Mouse (Mus musculus) kidney, embryonic 16.5 days (tissue): ENCODE data around the gene Phf21a. TPM values are rescaled to one million over a fixed set of nuclear protein-coding genes. Genes with fewer than 3 reads are reported as not detected.

ENCODE experiments used
- ATAC-seq: fragments of 200-750 bp; cut with Nextera tagmentation; 2 replicates; pipeline ENCODE4 v1.8.0; 2017; ENCODE audit warnings: moderate TSS enrichment; ENCODE audit not compliant: low FRiP score, low TSS enrichment
- H3K27ac ChIP-seq: fragments of 300-500 bp; sonication (generic); 2 replicates; pipeline ENCODE4 v1.5.1; 2014; ENCODE audit warnings: low read length
- H3K27me3 ChIP-seq: fragments of 300-500 bp; sonication (generic); 2 replicates; pipeline ENCODE4 v1.6.1; 2014; ENCODE audit warnings: low read length, control low read depth, mixed read lengths; ENCODE audit not compliant: insufficient read depth
- H3K36me3 ChIP-seq: fragments of 300-500 bp; sonication (generic); 2 replicates; pipeline ENCODE4 v1.6.1; 2014; ENCODE audit warnings: low read length, control low read depth, mixed read lengths; ENCODE audit not compliant: insufficient read depth
- H3K4me1 ChIP-seq: fragments of 300-500 bp; sonication (generic); 2 replicates; pipeline ENCODE4 v1.6.1; 2014; ENCODE audit warnings: low read length, control low read depth, mixed read lengths; ENCODE audit not compliant: insufficient read depth
- H3K4me2 ChIP-seq: fragments of 300-500 bp; sonication (generic); replicated peaks from 2 replicates; pipeline ENCODE4 v1.6.1; 2014; ENCODE audit warnings: low read depth, low read length
- H3K4me3 ChIP-seq: fragments of 300-500 bp; sonication (generic); 2 replicates; pipeline ENCODE4 v1.5.1; 2014; ENCODE audit warnings: mild to moderate bottlenecking, low read length
- H3K9ac ChIP-seq: fragments of 300-500 bp; sonication (generic); replicated peaks from 2 replicates; pipeline ENCODE4 v1.6.1; 2014; ENCODE audit warnings: low read length
- H3K9me3 ChIP-seq: fragments of 300-500 bp; sonication (generic); 2 replicates; pipeline ENCODE4 v1.6.1; 2016; ENCODE audit warnings: low read length, control low read depth
- WGBS: fragments of 180-500 bp; shearing (Covaris S2); extraction: QIAGEN DNeasy Blood & Tissue Kit; methylation state at CpG from one replicate; pipeline ENCODE4 v1.1.7; 2014; 5-methylcytosine and 5-hydroxymethylcytosine counted together
- polyA plus RNA-seq: library from polyadenylated mRNA; unstranded; fragments of >200 nt; fragmentation: Nextera tagmentation; extraction: Ambion mirVana; gene quantifications from 2 replicates; pipeline ENCODE4 v1.2.1, GENCODE M21; 2015

Gene Phf21a
- polyA plus RNA-seq, 1 experiment from 2014 or later = 25.2 TPM

- Histone ChIP-seq H3K27me3 (no peaks in the 10 kb centered on the region), H3K4me2 (no peak overlapping the region), H3K4me3 (no peak overlapping the region), H3K9me3 (no peaks in the 10 kb centered on the region), H3K4me1 (peaks cover 4% of the 10 kb centered on the region), H3K36me3 (no peaks in the 10 kb centered on the region), H3K27ac (no peak overlapping the region), H3K9ac (no peak overlapping the region)
- WGBS = 91% methylated on average over 3 of the region's 3 CpGs
- no peak for ATAC-seq
These were observed 198.6 kb downstream of the Phf21a start for GRCm38 (mm10) chr2:92291526-92291925.

GRCm38 (mm10) chr2:92296402-92296801 lies 203.5 kb downstream of the Phf21a start:
- no peak overlapping the region for H3K4me3 ChIP-seq
- H3K4me2 ChIP-seq = no peak overlapping the region
- no peak for ATAC-seq
- no peaks in the 10 kb centered on the region for H3K27me3 ChIP-seq
- H3K9ac ChIP-seq = no peak overlapping the region
- WGBS = 4% methylated on average over 6 of the region's 6 CpGs
- no peak overlapping the region for H3K27ac ChIP-seq
- H3K36me3 ChIP-seq = no peaks in the 10 kb centered on the region
- H3K4me1 ChIP-seq = peaks cover 4% of the 10 kb centered on the region
- no peaks in the 10 kb centered on the region for H3K9me3 ChIP-seq

DNA sequence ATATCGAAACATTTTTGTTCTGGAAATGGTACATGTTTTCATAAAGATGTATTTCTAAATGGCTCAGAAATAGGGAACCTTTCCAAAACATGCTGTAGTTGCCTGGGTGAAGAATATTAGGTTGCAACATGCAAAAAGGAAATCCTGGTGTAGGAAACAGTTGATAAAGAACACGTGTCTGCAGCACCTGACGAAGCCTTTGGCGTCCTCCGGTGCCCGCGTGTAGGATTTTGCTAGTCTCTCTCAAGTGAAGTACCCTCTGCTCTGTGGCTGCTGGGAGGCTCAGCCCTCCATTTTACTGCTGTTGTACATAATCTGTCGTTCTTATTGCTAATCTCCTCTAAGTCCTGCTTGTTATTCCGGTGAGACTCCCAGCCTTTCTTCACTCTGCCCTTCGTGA lies 207.0 kb downstream of the Phf21a start:
- Histone ChIP-seq H3K36me3 (no peaks in the 10 kb centered on the region), H3K27ac (no peak overlapping the region), H3K4me3 (no peak overlapping the region), H3K4me1 (no peaks in the 10 kb centered on the region), H3K9me3 (no peaks in the 10 kb centered on the region), H3K4me2 (no peak overlapping the region), H3K9ac (no peak overlapping the region), H3K27me3 (no peaks in the 10 kb centered on the region)
- ATAC-seq = no peak
- 74% methylated on average over 10 of the region's 10 CpGs for WGBS

- Histone ChIP-seq H3K36me3 (no peaks in the 10 kb centered on the region), H3K4me2 (no peak overlapping the region), H3K27ac (no peak overlapping the region), H3K4me1 (no peaks in the 10 kb centered on the region), H3K9ac (no peak overlapping the region), H3K27me3 (no peaks in the 10 kb centered on the region), H3K4me3 (no peak overlapping the region), H3K9me3 (no peaks in the 10 kb centered on the region)
- ATAC-seq = no peak
- 56% methylated on average over 5 of the region's 5 CpGs for WGBS
These were observed 209.1 kb downstream of the Phf21a start for GRCm38 (mm10) chr2:92301849-92302607.

GRCm38 (mm10) chr2:92312542-92312941 lies 219.6 kb downstream of the Phf21a start:
- Histone ChIP-seq H3K4me2 (no peak overlapping the region), H3K9ac (no peak overlapping the region), H3K36me3 (peaks cover 8% of the 10 kb centered on the region; the same call in 1 of the 2 replicates), H3K27ac (no peak overlapping the region), H3K9me3 (no peaks in the 10 kb centered on the region), H3K27me3 (no peaks in the 10 kb centered on the region), H3K4me3 (no peak overlapping the region), H3K4me1 (no peaks in the 10 kb centered on the region)
- WGBS = 86% methylated on average over 4 of the region's 4 CpGs
- ATAC-seq = no peak

DNA sequence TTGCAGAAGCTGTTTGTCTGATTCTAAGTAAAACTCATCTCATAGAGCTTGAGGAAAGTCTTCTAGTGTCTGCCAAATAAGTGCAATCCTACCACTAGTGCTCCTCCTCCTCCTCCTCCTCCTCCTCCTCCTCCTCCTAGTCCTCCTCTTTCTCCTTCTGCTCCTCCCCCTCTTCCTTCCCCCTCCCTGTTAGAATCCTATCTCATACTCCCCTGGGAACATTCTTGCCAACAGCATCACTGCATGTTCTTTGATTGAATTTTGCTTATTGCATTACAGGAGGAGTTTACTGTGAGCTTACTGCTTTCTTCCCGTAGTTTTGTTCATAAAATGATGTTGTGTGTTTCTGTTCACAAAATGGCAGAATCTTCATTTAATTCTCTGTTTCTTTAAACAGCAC lies 221.1 kb downstream of the Phf21a start:
- no peak for ATAC-seq
- H3K4me1 ChIP-seq = no peaks in the 10 kb centered on the region
- H3K9me3 ChIP-seq = no peaks in the 10 kb centered on the region
- H3K36me3 ChIP-seq = peaks cover 8% of the 10 kb centered on the region; the same call in 1 of the 2 replicates
- no peaks in the 10 kb centered on the region for H3K27me3 ChIP-seq
- no peak overlapping the region for H3K4me3 ChIP-seq
- H3K27ac ChIP-seq = no peak overlapping the region
- no peak overlapping the region for H3K4me2 ChIP-seq
- no peak overlapping the region for H3K9ac ChIP-seq
- WGBS = 81% methylated on average over 1 of the region's 1 CpGs

DNA sequence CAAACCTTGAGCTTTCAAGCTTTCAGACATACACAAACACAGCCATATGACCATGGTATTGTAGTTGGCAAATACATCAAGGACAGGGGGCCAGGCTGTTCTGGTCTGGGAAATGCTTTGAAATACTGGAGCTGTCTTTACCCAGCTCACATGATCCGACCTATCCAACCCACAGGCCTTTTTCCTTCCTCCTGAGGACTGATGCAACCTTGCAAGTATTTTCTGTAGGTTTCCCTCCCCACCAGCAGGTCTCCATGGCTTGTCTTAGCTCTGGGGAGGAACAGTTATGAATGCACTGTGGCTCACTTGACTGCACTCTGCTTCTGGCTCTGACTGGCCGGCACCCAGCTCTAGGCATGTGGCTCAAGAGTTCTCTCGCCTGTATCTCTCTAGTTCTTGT lies 223.7 kb downstream of the Phf21a start:
- H3K36me3 ChIP-seq = peaks cover 8% of the 10 kb centered on the region; the same call in 1 of the 2 replicates
- no peak for ATAC-seq
- H3K4me1 ChIP-seq = no peaks in the 10 kb centered on the region
- no peaks in the 10 kb centered on the region for H3K27me3 ChIP-seq
- no peaks in the 10 kb centered on the region for H3K9me3 ChIP-seq
- 76% methylated on average over 3 of the region's 3 CpGs for WGBS
- no peak overlapping the region for H3K4me3 ChIP-seq
- no peak overlapping the region for H3K27ac ChIP-seq
- H3K4me2 ChIP-seq = no peak overlapping the region
- H3K9ac ChIP-seq = no peak overlapping the region

- H3K9me3 ChIP-seq = no peaks in the 10 kb centered on the region
- no peak overlapping the region for H3K4me3 ChIP-seq
- H3K27me3 ChIP-seq = no peaks in the 10 kb centered on the region
- H3K4me1 ChIP-seq = no peaks in the 10 kb centered on the region
- 90% methylated on average over 5 of the region's 5 CpGs for WGBS
- H3K27ac ChIP-seq = no peak overlapping the region
- H3K36me3 ChIP-seq = peaks cover 10% of the 10 kb centered on the region; the same call in 1 of the 2 replicates
- no peak overlapping the region for H3K4me2 ChIP-seq
- H3K9ac ChIP-seq = no peak overlapping the region
- ATAC-seq = no peak
These were observed 224.3 kb downstream of the Phf21a start for GRCm38 (mm10) chr2:92317228-92317627.

GRCm38 (mm10) chr2:92322669-92323068 lies 229.8 kb downstream of the Phf21a start:
- Histone ChIP-seq H3K9me3 (no peaks in the 10 kb centered on the region), H3K27ac (no peak overlapping the region), H3K36me3 (peaks cover 19% of the 10 kb centered on the region), H3K4me2 (no peak overlapping the region), H3K4me3 (no peak overlapping the region), H3K9ac (no peak overlapping the region), H3K27me3 (no peaks in the 10 kb centered on the region), H3K4me1 (no peaks in the 10 kb centered on the region)
- ATAC-seq = no peak
- 83% methylated on average over 2 of the region's 2 CpGs for WGBS

- WGBS = 88% methylated on average over 7 of the region's 7 CpGs
These were observed 232.8 kb downstream of the Phf21a start for GRCm38 (mm10) chr2:92325676-92326075.

More at GRCm38 (mm10) chr2:92325676-92326075, 232.8 kb downstream of the Phf21a start:
- H3K4me1 ChIP-seq = no peaks in the 10 kb centered on the region
- no peaks in the 10 kb centered on the region for H3K9me3 ChIP-seq
- H3K4me2 ChIP-seq = no peak overlapping the region
- H3K27me3 ChIP-seq = no peaks in the 10 kb centered on the region
- no peak overlapping the region for H3K9ac ChIP-seq
- peaks cover 21% of the 10 kb centered on the region for H3K36me3 ChIP-seq
- no peak overlapping the region for H3K4me3 ChIP-seq
- no peak overlapping the region for H3K27ac ChIP-seq
- ATAC-seq = no peak
